Mouse (Mus musculus): ENCODE results near the gene Gm1043. TPM values are rescaled to one million over a fixed set of nuclear protein-coding genes. Genes with fewer than 3 reads are reported as not detected.

Gm1043 gene
- polyA plus RNA-seq, 1 experiment from 2014 or later = 1.3 TPM

DNA sequence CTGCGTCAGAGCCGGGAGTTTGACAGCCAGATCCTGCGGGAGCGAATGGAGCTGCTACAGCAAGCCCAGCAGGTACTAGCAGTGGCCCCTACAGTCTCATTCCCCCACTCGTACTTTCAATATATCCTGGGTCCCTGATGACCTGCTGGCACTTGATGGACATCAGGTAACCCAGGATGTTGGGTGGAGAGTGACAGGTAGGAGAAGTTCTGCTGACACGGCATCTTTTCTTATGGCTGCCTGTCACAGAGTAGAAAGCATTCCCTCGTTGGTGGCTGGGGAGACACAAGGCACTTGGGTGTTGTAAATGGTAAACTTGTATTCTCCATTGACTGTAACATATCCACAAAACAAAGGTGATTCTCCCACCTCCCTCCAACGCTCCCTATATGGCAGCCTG is 56.6 kb downstream of the Gm1043 start:
- no peaks in the 10 kb centered on the region for H3K9me3 ChIP-seq
- 84% methylated on average over 8 of the region's 8 CpGs for WGBS

DNA sequence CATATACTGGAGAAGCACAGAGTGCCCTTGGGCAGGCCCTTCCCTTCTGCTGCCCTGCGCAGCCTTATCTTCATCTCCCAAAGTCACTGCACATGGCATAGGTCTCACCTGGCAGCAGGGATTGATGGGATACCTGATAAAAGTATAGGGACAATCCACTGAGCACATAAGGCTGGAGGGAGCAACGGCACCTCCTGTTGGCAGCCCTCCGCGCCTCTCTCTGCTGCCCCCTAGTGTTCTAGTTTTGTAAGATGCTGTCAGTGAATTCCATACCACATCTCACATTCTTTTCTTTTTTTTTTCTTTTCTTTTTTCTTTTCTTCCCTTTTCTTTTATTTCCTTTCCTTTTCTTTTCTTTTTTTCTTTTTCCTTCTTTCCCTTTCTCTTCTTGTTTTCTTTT is 62.4 kb downstream of the Gm1043 start:
- WGBS = 19% methylated on average over 4 of the region's 4 CpGs
- no peaks in the 10 kb centered on the region for H3K36me3 ChIP-seq
- H3K27ac ChIP-seq = no peak overlapping the region
- H3K4me2 ChIP-seq (replicated peaks) = no peak overlapping the region
- H3K27me3 ChIP-seq = no peaks in the 10 kb centered on the region
- H3K9ac ChIP-seq (replicated peaks) = no peak overlapping the region
- H3K4me1 ChIP-seq (replicated peaks) = no peaks in the 10 kb centered on the region
- no peak overlapping the region for H3K4me3 ChIP-seq (replicated peaks)
- no peak for ATAC-seq
- no peaks in the 10 kb centered on the region for H3K9me3 ChIP-seq

More for the DNA sequence above, 56.6 kb downstream of the Gm1043 start:
- Histone ChIP-seq H3K27ac (no peak overlapping the region), H3K4me2 (replicated peaks) (no peak overlapping the region), H3K27me3 (no peaks in the 10 kb centered on the region), H3K9ac (replicated peaks) (no peak overlapping the region), H3K4me1 (replicated peaks) (no peaks in the 10 kb centered on the region), H3K36me3 (no peaks in the 10 kb centered on the region), H3K4me3 (replicated peaks) (no peak overlapping the region)
- ATAC-seq = no peak

DNA sequence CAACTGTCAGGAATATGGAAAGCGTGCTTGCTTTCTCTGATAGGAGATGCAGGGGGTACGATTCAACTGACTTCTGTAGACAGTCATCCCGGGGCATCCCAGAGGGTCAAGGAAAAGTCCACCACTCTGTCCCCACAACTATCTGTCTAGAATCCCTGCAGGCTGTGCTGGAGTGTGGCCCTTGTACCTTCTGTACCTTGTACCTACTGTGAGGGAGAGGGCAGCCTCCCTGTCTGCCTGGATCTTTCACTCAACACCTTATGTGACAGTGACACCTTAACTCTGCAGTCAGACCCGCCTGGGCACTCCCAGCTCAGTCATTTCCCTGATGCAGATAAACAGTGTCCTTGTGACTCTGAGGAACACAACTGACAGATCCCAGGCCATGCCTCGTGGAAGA is 65.5 kb downstream of the Gm1043 start:
- no peaks in the 10 kb centered on the region for H3K36me3 ChIP-seq
- WGBS = 79% methylated on average over 5 of the region's 5 CpGs
- no peak overlapping the region for H3K4me2 ChIP-seq (replicated peaks)
- H3K4me1 ChIP-seq (replicated peaks) = no peaks in the 10 kb centered on the region
- H3K9ac ChIP-seq (replicated peaks) = no peak overlapping the region
- no peak overlapping the region for H3K27ac ChIP-seq
- H3K9me3 ChIP-seq = no peaks in the 10 kb centered on the region
- no peak for ATAC-seq
- H3K27me3 ChIP-seq = no peaks in the 10 kb centered on the region
- H3K4me3 ChIP-seq (replicated peaks) = no peak overlapping the region

DNA sequence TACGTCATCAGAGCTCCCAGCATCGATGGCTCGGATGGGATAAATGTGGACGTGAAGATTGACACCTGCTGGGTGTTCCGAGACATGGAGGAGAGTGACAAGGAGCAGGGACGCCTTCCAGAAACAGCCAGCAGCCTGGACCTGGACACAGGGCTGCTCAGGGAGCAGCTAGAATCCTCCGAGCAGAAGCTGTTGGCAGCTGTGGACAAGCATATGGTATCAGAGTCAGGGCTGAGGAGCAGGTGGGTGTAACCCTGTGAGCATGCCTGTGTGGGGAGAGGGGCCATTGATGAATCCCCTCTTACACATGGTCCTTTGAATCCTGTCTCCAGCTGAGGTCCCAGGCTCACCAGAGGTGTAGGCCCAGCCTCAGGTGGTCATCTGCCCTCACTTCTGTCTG is 69.3 kb downstream of the Gm1043 start:
- Histone ChIP-seq H3K4me1 (replicated peaks) (no peaks in the 10 kb centered on the region), H3K9ac (replicated peaks) (no peak overlapping the region), H3K36me3 (no peaks in the 10 kb centered on the region), H3K27me3 (0 out of 2 replicates have a peak, but pooled peaks cover 3% of the 10 kb centered on the region), H3K27ac (no peak overlapping the region), H3K9me3 (no peaks in the 10 kb centered on the region), H3K4me2 (replicated peaks) (no peak overlapping the region), H3K4me3 (replicated peaks) (no peak overlapping the region)
- WGBS = 88% methylated on average over 7 of the region's 7 CpGs
- peak; percentile 53; the same call in 1 of the 2 replicates for ATAC-seq

DNA sequence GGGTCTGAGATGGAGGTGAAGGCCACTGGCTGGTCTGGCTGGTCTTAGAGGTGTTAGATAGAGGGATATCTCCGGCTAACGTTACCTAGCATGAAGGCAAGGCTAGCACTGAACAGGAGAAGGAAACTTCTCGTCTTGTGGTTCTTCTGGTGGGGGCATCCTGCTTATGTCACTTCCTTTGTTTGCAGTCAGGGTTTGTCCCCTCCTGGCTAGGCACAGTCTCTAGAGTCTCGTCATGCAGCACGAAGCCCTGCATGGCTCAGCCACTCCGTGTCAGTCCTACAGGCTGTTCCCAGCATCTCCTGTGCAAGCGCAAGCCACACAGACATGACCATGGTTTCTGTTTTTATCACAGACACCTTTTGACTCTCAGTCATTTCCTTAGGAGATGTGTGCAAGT is 73.2 kb downstream of the Gm1043 start:
- Histone ChIP-seq H3K4me1 (replicated peaks) (peaks cover 9% of the 10 kb centered on the region), H3K4me2 (replicated peaks) (no peak overlapping the region), H3K9ac (replicated peaks) (no peak overlapping the region), H3K27me3 (peaks cover 40% of the 10 kb centered on the region), H3K9me3 (no peaks in the 10 kb centered on the region), H3K4me3 (replicated peaks) (no peak overlapping the region), H3K27ac (no peak overlapping the region), H3K36me3 (no peaks in the 10 kb centered on the region)
- no peak for ATAC-seq
- 87% methylated on average over 7 of the region's 7 CpGs for WGBS

DNA sequence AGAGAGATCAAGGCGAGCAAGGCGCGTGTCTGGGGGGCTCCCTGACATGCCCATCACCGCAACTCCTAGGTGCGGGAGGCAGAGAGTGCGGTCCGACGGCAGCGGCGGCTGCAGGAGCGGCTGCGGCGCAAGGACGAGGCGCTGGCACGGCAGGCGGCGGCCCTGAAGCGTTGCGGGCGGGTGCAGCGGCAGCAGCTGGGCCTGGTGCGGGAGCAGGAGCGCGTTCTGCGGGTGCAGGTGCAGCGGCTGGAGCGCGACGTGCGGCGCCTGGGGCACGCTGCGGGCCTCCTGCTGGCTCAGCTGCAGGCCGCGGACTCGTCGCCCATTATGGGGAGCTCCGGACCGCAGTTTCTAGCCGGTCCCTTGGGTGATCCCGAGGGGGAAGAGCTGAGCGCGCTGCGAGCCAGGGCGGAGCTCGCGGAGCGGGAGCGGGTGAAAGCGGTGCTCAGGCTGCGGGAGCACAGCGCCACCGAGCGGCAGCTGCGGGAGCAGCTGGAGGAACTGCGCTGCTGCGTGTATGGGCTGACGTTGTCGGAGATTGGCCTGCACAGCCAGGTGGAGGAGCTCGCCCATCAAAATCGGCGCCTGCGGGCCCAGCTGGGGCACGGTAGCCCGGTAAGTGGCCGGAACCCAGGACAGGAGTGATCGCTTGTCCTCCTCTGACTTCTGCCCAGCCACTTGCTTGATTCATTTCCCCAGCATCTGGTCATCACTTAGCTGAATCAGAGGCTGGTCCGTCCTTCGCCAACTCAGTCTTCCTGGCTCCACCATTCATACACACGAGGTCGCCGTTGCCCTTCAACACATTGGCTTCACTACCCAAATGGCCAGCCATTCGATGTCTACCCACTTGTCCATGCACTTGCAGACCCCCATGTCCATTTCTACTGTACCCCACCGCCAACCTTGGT is 78.0 kb downstream of the Gm1043 start:
- H3K9ac ChIP-seq (replicated peaks) = peak overlapping the region; percentile 67
- 6% methylated on average over 74 of the region's 75 CpGs for WGBS
- peak overlapping the region; percentile 48 for H3K4me3 ChIP-seq (replicated peaks)
- H3K4me1 ChIP-seq (replicated peaks) = peaks cover 13% of the 10 kb centered on the region
- H3K27me3 ChIP-seq = peaks cover 64% of the 10 kb centered on the region
- H3K9me3 ChIP-seq = no peaks in the 10 kb centered on the region
- H3K4me2 ChIP-seq (replicated peaks) = peak overlapping the region; percentile 73
- peak overlapping the region; percentile 55 for H3K27ac ChIP-seq
- peak; percentile 95 for ATAC-seq
- no peaks in the 10 kb centered on the region for H3K36me3 ChIP-seq

DNA sequence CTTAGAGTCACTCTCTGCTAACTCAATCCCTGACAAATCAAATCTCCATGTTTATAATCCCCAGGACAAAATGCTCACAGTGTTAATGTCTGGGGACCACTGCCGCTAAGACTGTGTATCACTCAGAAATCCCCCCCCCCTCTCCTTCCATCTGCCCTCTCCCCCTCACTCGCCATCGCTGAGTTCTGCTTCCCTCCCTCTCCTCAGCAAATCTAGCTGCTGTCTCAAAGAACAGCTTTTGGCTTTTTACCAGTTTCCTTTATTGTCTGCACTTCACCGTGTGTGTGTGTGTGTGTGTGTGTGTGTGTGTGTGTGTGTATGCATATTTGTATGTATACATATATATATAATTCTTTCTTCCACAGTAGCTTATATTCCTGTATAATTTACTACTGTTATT is 91.3 kb downstream of the Gm1043 start:
- no peak overlapping the region for H3K9ac ChIP-seq (replicated peaks)
- no peaks in the 10 kb centered on the region for H3K27me3 ChIP-seq
- no peak overlapping the region for H3K27ac ChIP-seq
- no peaks in the 10 kb centered on the region for H3K36me3 ChIP-seq
- H3K4me2 ChIP-seq (replicated peaks) = no peak overlapping the region
- H3K4me1 ChIP-seq (replicated peaks) = peaks cover 5% of the 10 kb centered on the region; the same call in 1 of the 2 replicates
- WGBS = 29% methylated on average over 4 of the region's 4 CpGs
- no peak overlapping the region for H3K4me3 ChIP-seq (replicated peaks)
- 0 out of 2 replicates have a peak, but pooled peaks have one; percentile 40 for ATAC-seq
- H3K9me3 ChIP-seq = no peaks in the 10 kb centered on the region; the same call in 1 of the 2 replicates

DNA sequence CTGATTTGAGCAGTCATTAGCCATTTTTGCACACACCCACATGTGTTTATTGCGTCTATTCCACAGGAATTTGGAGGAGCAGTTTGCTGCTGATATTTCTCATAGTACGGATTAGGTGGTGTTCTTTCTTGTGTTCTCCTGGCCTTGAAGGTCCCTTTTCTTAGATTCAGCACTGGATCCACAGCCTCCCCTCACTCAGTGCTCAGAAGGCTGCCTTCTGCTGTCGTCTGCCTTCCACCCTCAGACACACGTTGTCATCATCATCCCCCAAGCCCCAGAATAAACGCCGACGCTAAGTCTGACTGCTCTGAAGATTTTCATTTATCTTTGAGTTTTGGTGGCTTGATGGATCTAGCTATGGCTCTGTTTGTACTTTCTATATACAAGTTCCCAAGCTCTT is 91.9 kb downstream of the Gm1043 start:
- no peaks in the 10 kb centered on the region; the same call in 1 of the 2 replicates for H3K9me3 ChIP-seq
- no peak overlapping the region for H3K9ac ChIP-seq (replicated peaks)
- no peak overlapping the region for H3K4me3 ChIP-seq (replicated peaks)
- no peak for ATAC-seq
- 80% methylated on average over 7 of the region's 7 CpGs for WGBS
- no peak overlapping the region for H3K27ac ChIP-seq
- H3K27me3 ChIP-seq = no peaks in the 10 kb centered on the region
- H3K4me2 ChIP-seq (replicated peaks) = no peak overlapping the region
- H3K36me3 ChIP-seq = no peaks in the 10 kb centered on the region
- peaks cover 5% of the 10 kb centered on the region; the same call in 1 of the 2 replicates for H3K4me1 ChIP-seq (replicated peaks)

DNA sequence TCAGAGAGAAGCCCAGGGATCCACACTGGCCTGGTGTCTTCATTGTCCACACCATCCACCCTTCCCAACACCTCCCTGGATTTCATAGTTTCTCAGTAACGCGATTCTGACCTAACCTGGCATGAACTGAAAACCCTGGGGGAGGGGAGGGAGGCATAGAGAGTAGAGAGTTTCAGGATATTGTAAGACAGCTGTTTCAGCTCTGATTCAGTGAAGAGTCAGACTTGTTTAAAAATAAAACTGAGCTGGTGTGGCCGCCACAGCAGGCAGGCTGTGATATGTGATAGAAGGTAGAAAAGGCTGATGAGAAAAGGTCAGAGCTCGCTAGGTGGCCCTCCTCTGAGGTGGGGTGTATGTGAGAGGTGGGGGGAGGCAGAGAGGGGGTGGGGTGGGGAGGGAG is 93.6 kb downstream of the Gm1043 start:
- Histone ChIP-seq H3K4me2 (replicated peaks) (no peak overlapping the region), H3K4me3 (replicated peaks) (no peak overlapping the region), H3K27me3 (no peaks in the 10 kb centered on the region), H3K4me1 (replicated peaks) (peaks cover 5% of the 10 kb centered on the region; the same call in 1 of the 2 replicates), H3K27ac (no peak overlapping the region), H3K9me3 (no peaks in the 10 kb centered on the region; the same call in 1 of the 2 replicates), H3K9ac (replicated peaks) (no peak overlapping the region), H3K36me3 (no peaks in the 10 kb centered on the region)
- ATAC-seq = no peak
- 69% methylated on average over 4 of the region's 4 CpGs for WGBS

DNA sequence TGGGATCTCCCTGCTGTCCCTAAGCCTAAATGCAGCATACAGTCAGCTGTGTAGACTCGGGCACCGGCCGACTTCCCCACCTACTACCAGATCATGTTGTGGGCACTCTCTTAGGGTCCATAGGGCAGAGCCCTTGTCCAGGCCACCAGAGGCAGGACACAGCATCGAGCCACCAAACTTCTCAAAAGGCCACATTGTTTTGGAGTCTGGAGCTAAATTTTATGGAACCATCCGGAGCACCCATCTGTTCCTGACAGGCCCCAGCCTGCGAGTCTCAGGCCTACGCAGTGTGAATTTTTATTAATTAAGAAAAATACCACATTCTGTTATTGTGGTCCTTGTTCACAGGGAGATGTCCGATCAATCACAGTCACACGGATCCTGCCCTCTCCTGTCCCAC is 94.7 kb downstream of the Gm1043 start:
- 96% methylated on average over 9 of the region's 9 CpGs for WGBS
- Histone ChIP-seq H3K9ac (replicated peaks) (no peak overlapping the region), H3K4me2 (replicated peaks) (no peak overlapping the region), H3K4me1 (replicated peaks) (peaks cover 5% of the 10 kb centered on the region; the same call in 1 of the 2 replicates), H3K36me3 (no peaks in the 10 kb centered on the region), H3K27ac (no peak overlapping the region), H3K4me3 (replicated peaks) (no peak overlapping the region), H3K9me3 (no peaks in the 10 kb centered on the region; the same call in 1 of the 2 replicates), H3K27me3 (no peaks in the 10 kb centered on the region)
- ATAC-seq = no peak

DNA sequence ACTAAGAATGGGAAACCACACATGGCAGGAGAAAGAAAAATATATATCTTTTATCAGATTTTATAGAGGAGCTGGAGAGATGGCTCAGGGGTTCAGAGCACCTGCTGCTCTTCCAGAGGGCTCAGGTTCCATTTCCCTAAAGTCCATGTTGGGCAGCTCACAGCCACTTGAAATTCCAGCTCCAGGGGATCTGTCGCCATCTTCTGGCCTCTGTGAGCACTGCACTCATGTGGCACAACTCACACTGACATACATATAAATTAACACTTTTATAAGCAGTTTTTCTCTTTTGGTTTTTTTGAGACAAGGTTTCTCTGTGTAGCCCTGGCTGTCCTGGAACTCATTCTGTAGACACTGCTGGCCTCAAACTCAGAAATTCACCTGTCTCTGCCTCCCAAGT is 95.5 kb downstream of the Gm1043 start:
- Histone ChIP-seq H3K27ac (no peak overlapping the region), H3K9ac (replicated peaks) (no peak overlapping the region), H3K27me3 (no peaks in the 10 kb centered on the region), H3K4me3 (replicated peaks) (no peak overlapping the region), H3K36me3 (no peaks in the 10 kb centered on the region), H3K9me3 (no peaks in the 10 kb centered on the region; the same call in 1 of the 2 replicates), H3K4me1 (replicated peaks) (peaks cover 5% of the 10 kb centered on the region; the same call in 1 of the 2 replicates), H3K4me2 (replicated peaks) (no peak overlapping the region)
- no peak for ATAC-seq
- 74% methylated on average over 1 of the region's 1 CpGs for WGBS

DNA sequence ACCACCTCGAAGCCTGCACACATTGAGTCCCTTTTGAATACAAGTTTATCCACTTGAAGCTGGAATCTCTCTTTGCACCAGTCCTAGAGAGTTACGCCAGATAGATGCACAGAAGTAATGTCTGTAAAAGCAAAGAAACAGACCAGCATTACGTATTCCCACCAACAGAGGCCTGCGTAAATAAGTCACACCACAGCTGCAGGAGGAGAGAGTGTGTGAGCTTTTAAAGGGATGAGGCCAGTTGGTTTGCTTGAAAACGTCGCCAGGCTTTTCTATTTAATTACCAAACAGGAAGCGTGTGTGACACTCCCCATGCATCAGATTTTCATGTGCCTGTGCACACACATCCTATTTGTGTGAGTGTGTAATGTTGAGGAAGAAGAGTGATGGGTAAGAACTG is 99.4 kb downstream of the Gm1043 start:
- no peak overlapping the region for H3K4me3 ChIP-seq (replicated peaks)
- no peak overlapping the region for H3K4me2 ChIP-seq (replicated peaks)
- WGBS = 72% methylated on average over 7 of the region's 7 CpGs
- H3K36me3 ChIP-seq = no peaks in the 10 kb centered on the region
- ATAC-seq = no peak
- H3K9me3 ChIP-seq = no peaks in the 10 kb centered on the region; the same call in 1 of the 2 replicates
- no peak overlapping the region for H3K27ac ChIP-seq
- no peaks in the 10 kb centered on the region for H3K4me1 ChIP-seq (replicated peaks)
- no peaks in the 10 kb centered on the region for H3K27me3 ChIP-seq
- H3K9ac ChIP-seq (replicated peaks) = no peak overlapping the region

Measured in midbrain, embryonic 13.5 days (tissue).